Mouse (Mus musculus) heart, embryonic 11.5 days (tissue): ENCODE data around the gene Slc12a8. TPM values are rescaled to one million over a fixed set of nuclear protein-coding genes. Genes with fewer than 3 reads are reported as not detected.

Experiments used
- ATAC-seq: fragments of 200-750 bp; cut with Nextera tagmentation; replicated peaks from 2 replicates; pipeline ENCODE4 v1.8.0; 2017; ENCODE audit warnings: moderate library complexity; ENCODE audit not compliant: insufficient number of reproducible peaks, low FRiP score, low TSS enrichment
- H3K27ac ChIP-seq: fragments of 300-500 bp; sonication (generic); 2 replicates; pipeline ENCODE4 v1.5.1; 2014; ENCODE audit warnings: mild to moderate bottlenecking, low read depth, low read length
- H3K27me3 ChIP-seq: fragments of 300-500 bp; sonication (generic); 2 replicates; pipeline ENCODE4 v1.6.1; 2014; ENCODE audit warnings: mild to moderate bottlenecking, low read length, mixed read lengths; ENCODE audit not compliant: control insufficient read depth, insufficient read depth
- H3K36me3 ChIP-seq: fragments of 300-500 bp; sonication (generic); 2 replicates; pipeline ENCODE4 v1.6.1; 2014; ENCODE audit warnings: mild to moderate bottlenecking, low read length, moderate library complexity, mixed read lengths; ENCODE audit not compliant: control insufficient read depth, insufficient read depth
- H3K4me1 ChIP-seq: fragments of 300-500 bp; sonication (generic); 2 replicates; pipeline ENCODE4 v1.6.1; 2014; ENCODE audit warnings: low read length; ENCODE audit not compliant: control insufficient read depth, insufficient read depth
- H3K4me2 ChIP-seq: fragments of 300-500 bp; sonication (generic); 2 replicates; pipeline ENCODE4 v1.6.1; 2014; ENCODE audit warnings: mild to moderate bottlenecking, moderate library complexity
- H3K4me3 ChIP-seq: fragments of 300-500 bp; sonication (generic); 2 replicates; pipeline ENCODE4 v1.5.1; 2014; ENCODE audit warnings: low read depth, low read length
- H3K9ac ChIP-seq: fragments of 300-500 bp; sonication (generic); 2 replicates; pipeline ENCODE4 v1.6.1; 2014; ENCODE audit warnings: mild to moderate bottlenecking, low read depth, low read length, moderate library complexity
- H3K9me3 ChIP-seq: fragments of 300-500 bp; sonication (generic); replicated peaks from 2 replicates; pipeline ENCODE4 v1.6.1; 2016; ENCODE audit warnings: low read length; ENCODE audit not compliant: control insufficient read depth
- WGBS: fragments of 180-500 bp; shearing (Covaris S2); extraction: QIAGEN DNeasy Blood & Tissue Kit; methylation state at CpG from one replicate; pipeline ENCODE4 v1.1.7; 2014; ENCODE audit not compliant: insufficient replicate concordance; 5-methylcytosine and 5-hydroxymethylcytosine counted together
- polyA plus RNA-seq: library from polyadenylated mRNA; unstranded; fragments of >200 nt; fragmentation: Nextera tagmentation; extraction: Ambion mirVana; gene quantifications from 2 replicates; pipeline ENCODE4 v1.2.1, GENCODE M21; 2014

Slc12a8 gene
- polyA plus RNA-seq, 1 experiment from 2014 or later, result 2.0 TPM

DNA sequence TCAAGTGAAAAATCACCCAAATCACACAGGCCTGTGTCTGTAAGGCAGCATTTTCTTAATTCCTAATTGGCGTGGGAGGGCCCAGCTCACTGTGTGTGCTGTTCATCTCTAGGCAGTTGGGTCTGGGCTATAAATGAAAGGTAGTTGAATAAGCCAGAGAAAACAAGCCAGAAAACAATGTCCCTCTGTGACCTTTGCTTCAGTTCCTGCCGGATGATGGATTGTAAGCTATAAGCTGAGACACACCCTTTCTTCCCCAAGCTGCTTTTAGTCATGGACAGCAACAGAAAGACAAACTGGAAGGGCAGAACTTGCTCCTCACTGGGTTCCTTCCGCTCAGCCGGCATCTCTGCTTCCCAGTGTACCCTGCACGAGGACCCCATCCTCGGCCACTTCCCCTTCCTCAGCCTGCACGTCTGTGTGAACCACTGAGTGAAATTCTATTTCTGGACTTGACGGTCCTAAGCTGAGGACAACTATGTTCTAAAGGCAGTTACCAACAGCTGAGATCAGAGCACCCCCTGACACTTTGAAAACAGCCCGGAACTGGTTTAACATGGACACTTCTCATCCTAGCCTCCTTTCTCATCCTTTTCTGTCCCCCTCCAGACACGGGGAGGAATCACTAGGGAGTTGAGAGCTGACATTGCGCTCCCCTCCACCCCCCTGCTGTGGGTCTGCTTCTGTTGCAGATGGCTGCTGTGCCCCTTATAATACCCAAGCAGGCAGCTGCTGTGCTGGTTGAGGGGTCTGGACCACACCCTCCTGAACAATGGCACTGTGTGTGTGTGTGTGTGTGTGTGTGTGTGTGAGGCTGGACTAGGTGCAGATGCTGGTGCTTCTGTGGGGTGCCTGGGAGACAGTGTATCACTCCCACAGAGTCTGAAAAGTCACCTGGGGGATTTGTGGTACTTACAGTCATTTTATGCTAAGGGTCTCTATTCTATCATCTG lies 12.7 kb downstream of the Slc12a8 start:
- no peak for ATAC-seq
- Histone ChIP-seq H3K4me1 (no peaks in the 10 kb centered on the region), H3K27ac (no peak overlapping the region), H3K27me3 (no peaks in the 10 kb centered on the region), H3K4me2 (no peak overlapping the region), H3K9me3 (no peaks in the 10 kb centered on the region), H3K36me3 (no peaks in the 10 kb centered on the region), H3K4me3 (no peak overlapping the region), H3K9ac (no peak overlapping the region)
- 64% methylated on average over 11 of the region's 11 CpGs for WGBS

- H3K4me2 ChIP-seq, result no peak overlapping the region
- H3K27me3 ChIP-seq, result no peaks in the 10 kb centered on the region
- no peak overlapping the region for H3K27ac ChIP-seq
- no peaks in the 10 kb centered on the region for H3K36me3 ChIP-seq
- no peak for ATAC-seq
- H3K4me3 ChIP-seq, result no peak overlapping the region
- H3K9ac ChIP-seq, result no peak overlapping the region
- H3K9me3 ChIP-seq, result no peaks in the 10 kb centered on the region
- WGBS, result 71% methylated on average over 8 of the region's 8 CpGs
- H3K4me1 ChIP-seq, result no peaks in the 10 kb centered on the region
These were observed 14.1 kb downstream of the Slc12a8 start for GRCm38 (mm10) chr16:33531184-33531583.

- no peak overlapping the region for H3K9ac ChIP-seq
- H3K4me1 ChIP-seq, result no peaks in the 10 kb centered on the region
- ATAC-seq, result no peak
- H3K4me2 ChIP-seq, result no peak overlapping the region
- H3K36me3 ChIP-seq, result no peaks in the 10 kb centered on the region
- H3K27ac ChIP-seq, result no peak overlapping the region
- no peak overlapping the region for H3K4me3 ChIP-seq
- H3K27me3 ChIP-seq, result no peaks in the 10 kb centered on the region
- H3K9me3 ChIP-seq, result no peaks in the 10 kb centered on the region
- WGBS, result 67% methylated on average over 8 of the region's 8 CpGs
These were observed 19.3 kb downstream of the Slc12a8 start for GRCm38 (mm10) chr16:33536456-33536855.

GRCm38 (mm10) chr16:33537499-33538225 lies 20.5 kb downstream of the Slc12a8 start:
- no peak overlapping the region for H3K27ac ChIP-seq
- WGBS, result 81% methylated on average over 21 of the region's 21 CpGs
- no peaks in the 10 kb centered on the region for H3K9me3 ChIP-seq
- H3K27me3 ChIP-seq, result no peaks in the 10 kb centered on the region
- no peaks in the 10 kb centered on the region for H3K36me3 ChIP-seq
- H3K9ac ChIP-seq, result no peak overlapping the region
- H3K4me2 ChIP-seq, result no peak overlapping the region
- no peak overlapping the region for H3K4me3 ChIP-seq
- no peak for ATAC-seq
- H3K4me1 ChIP-seq, result no peaks in the 10 kb centered on the region

DNA sequence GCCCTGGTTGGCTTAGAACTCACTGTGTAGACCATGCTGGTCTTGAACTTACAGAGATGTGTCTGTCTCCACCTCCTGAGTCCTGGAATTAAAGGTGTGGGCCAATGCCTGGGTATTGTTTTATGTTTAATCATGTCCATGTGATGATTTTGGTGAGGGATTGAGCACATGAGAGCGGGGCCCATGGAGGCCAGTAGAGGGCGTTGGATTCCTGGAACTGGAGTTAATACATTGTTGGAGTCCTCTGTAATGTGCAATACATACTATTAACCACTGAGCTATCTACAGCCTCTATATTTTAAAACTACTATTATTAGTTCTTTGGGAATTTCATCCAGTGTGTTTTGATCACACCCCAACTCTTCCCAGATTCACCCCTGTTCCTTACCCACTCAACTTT lies 27.2 kb downstream of the Slc12a8 start:
- Histone ChIP-seq H3K4me3 (no peak overlapping the region), H3K27me3 (no peaks in the 10 kb centered on the region), H3K9ac (no peak overlapping the region), H3K36me3 (no peaks in the 10 kb centered on the region), H3K4me1 (no peaks in the 10 kb centered on the region), H3K27ac (no peak overlapping the region), H3K9me3 (no peaks in the 10 kb centered on the region), H3K4me2 (no peak overlapping the region)
- WGBS, result 81% methylated on average over 2 of the region's 2 CpGs
- ATAC-seq, result no peak

- Histone ChIP-seq H3K9me3 (no peaks in the 10 kb centered on the region), H3K4me1 (no peaks in the 10 kb centered on the region), H3K27ac (no peak overlapping the region), H3K4me3 (no peak overlapping the region), H3K27me3 (no peaks in the 10 kb centered on the region), H3K4me2 (no peak overlapping the region), H3K36me3 (no peaks in the 10 kb centered on the region), H3K9ac (no peak overlapping the region)
- no peak for ATAC-seq
- 83% methylated on average over 4 of the region's 4 CpGs for WGBS
These were observed 28.4 kb downstream of the Slc12a8 start for GRCm38 (mm10) chr16:33545530-33545929.

GRCm38 (mm10) chr16:33553689-33554342 lies 36.7 kb downstream of the Slc12a8 start:
- WGBS, result 72% methylated on average over 9 of the region's 9 CpGs
- no peaks in the 10 kb centered on the region for H3K4me1 ChIP-seq
- H3K9ac ChIP-seq, result no peak overlapping the region
- no peak overlapping the region for H3K4me3 ChIP-seq
- no peaks in the 10 kb centered on the region for H3K9me3 ChIP-seq
- no peak overlapping the region for H3K27ac ChIP-seq
- no peaks in the 10 kb centered on the region for H3K36me3 ChIP-seq
- no peak overlapping the region for H3K4me2 ChIP-seq
- no peaks in the 10 kb centered on the region for H3K27me3 ChIP-seq
- ATAC-seq, result no peak

GRCm38 (mm10) chr16:33558121-33558520 lies 41.0 kb downstream of the Slc12a8 start:
- 78% methylated on average over 12 of the region's 12 CpGs for WGBS
- no peak overlapping the region for H3K9ac ChIP-seq
- ATAC-seq, result no peak
- no peak overlapping the region for H3K4me2 ChIP-seq
- no peaks in the 10 kb centered on the region for H3K27me3 ChIP-seq
- no peaks in the 10 kb centered on the region for H3K36me3 ChIP-seq
- H3K4me1 ChIP-seq, result peaks cover 13% of the 10 kb centered on the region
- no peaks in the 10 kb centered on the region for H3K9me3 ChIP-seq
- H3K4me3 ChIP-seq, result no peak overlapping the region
- no peak overlapping the region for H3K27ac ChIP-seq
